Mouse (Mus musculus) spleen, postnatal 36 days (tissue): ENCODE data around the gene 1700084M14Rik.
"Not testable (repeated sequence)": the region's sequence is repeated elsewhere in the genome, so short reads cannot be mapped to it uniquely, and the experiment has no call there.

ENCODE experiments used
- DNase-seq, 2 experiments: peaks; one replicate each; pipeline ENCODE4 v3.0.0; 2022; ENCODE audit warnings: low spot score in 2 of 2, mixed read lengths in 1 of 2

Gene 1700084M14Rik

GRCm38 (mm10) chrX:91575811-91576210, at the start of gene 1700084M14Rik:
TSS of gene 1700084M14Rik (minus strand) at chrX:91575911.
- DNase-seq: not testable (repeated sequence)
